Mouse (Mus musculus): ENCODE results near the gene Slc16a8. TPM values are rescaled to one million over a fixed set of nuclear protein-coding genes. Genes with fewer than 3 reads are reported as not detected.
A peak's percentile ranks its signal among the peaks of the same experiment; 100 is the strongest.

Slc16a8 gene
- total RNA-seq (2017) = not detected in 2 replicates

DNA sequence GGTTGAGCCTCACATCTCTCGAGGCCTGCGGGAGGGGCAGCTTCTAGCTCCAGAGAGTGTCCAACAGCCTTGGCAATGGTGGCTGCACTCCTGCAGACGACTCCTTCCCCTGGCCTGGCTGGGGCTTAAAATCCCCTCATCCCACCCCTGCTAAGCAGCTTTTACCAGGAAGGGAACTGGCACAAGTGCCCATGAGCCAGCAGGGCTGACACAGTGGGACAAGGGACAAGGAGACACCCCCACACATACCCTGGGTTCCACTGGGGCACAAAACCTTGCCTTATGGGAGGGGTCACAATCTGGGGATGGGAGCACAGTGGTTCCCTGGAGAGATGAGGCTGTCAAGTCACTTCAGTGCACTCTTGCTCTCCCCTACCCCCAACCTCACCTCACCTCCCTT lies at the start of gene Slc16a8:
Slc16a8 (minus strand) TSS at position 101 of the 400 bp plus-strand sequence.
- ATAC-seq (replicated peaks; ENCODE audit: low read depth, poor library complexity, severe bottlenecking) = no peak

DNA sequence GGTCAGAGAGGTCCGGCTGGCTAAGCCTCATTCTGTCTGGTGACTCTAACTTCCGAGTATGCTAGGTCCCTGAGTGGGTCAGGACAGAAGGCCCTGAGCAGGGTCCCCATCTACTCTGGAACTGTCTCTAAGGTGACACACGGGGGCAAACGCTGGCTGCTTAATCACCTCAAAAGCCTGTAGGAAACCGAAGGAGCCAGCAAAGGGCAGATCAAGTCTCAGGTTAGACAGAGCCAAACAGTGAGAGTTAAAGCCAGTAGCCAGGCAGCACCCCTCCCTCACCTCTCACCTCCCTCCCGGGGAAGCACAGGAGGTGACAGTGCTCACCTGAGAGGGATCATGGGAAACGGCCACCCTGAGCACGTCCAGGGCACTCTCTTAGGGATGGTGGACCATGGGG lies 49.2 kb upstream of the Slc16a8 start:
- no peak for ATAC-seq (replicated peaks; ENCODE audit: low read depth, poor library complexity, severe bottlenecking)

GRCm38 (mm10) chr15:79299563-79300155 lies 45.1 kb upstream of the Slc16a8 start:
- no peak for ATAC-seq (replicated peaks; ENCODE audit: low read depth, poor library complexity, severe bottlenecking)

DNA sequence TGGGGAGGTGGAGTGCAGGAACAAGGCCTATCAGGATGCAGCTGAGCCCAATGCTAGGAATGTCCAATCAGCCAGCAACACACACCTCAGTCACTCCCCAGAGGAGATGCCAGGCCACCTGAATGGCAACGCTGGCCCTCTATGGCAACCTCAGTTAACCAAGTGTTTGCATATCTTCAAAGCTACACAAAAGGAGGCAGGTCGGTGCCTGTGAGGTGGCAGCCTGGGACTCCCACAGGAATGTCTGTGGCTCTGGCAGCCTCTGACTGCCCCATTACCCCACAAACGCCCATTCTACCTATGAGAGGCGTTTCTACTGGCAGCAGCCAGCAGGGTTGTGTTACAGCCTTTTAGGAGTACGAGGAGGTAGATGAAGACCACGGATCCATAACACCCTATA lies 44.0 kb upstream of the Slc16a8 start:
- no peak for ATAC-seq (replicated peaks; ENCODE audit: low read depth, poor library complexity, severe bottlenecking)

GRCm38 (mm10) chr15:79292779-79293178 lies 38.2 kb upstream of the Slc16a8 start:
- no peak for ATAC-seq (replicated peaks; ENCODE audit: low read depth, poor library complexity, severe bottlenecking)

GRCm38 (mm10) chr15:79290340-79290739 lies 35.8 kb upstream of the Slc16a8 start:
- no peak for ATAC-seq (replicated peaks; ENCODE audit: low read depth, poor library complexity, severe bottlenecking)

GRCm38 (mm10) chr15:79289441-79289840 lies 34.9 kb upstream of the Slc16a8 start:
- no peak for ATAC-seq (replicated peaks; ENCODE audit: low read depth, poor library complexity, severe bottlenecking)

GRCm38 (mm10) chr15:79288387-79288786 lies 33.8 kb upstream of the Slc16a8 start:
- ATAC-seq (replicated peaks; ENCODE audit: low read depth, poor library complexity, severe bottlenecking) = no peak

- ATAC-seq (replicated peaks; ENCODE audit: low read depth, poor library complexity, severe bottlenecking) = no peak
These were observed 32.5 kb upstream of the Slc16a8 start for GRCm38 (mm10) chr15:79287091-79287490.

DNA sequence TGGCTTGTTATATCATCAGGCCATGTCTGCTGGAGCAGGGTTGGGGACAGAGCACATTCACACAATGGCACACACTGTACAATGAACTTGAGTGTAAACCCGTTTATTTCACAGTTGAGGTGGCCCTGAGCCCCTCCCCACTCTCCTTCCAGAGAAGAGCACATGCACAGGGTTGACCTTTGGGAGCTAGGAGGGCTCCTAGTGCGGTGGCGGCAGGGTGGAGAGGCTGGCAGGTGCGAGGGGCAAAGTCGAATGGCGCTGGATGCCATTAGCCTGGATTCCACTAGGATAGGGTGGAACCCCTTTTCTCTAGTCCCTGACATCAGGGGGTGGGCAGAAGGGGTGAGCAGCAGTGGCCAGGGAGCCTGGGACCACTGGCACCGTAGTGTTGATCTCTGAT lies 31.6 kb upstream of the Slc16a8 start:
- no peak for ATAC-seq (replicated peaks; ENCODE audit: low read depth, poor library complexity, severe bottlenecking)

GRCm38 (mm10) chr15:79285399-79285798 lies 30.8 kb upstream of the Slc16a8 start, which contains the start of gene Baiap2l2:
Baiap2l2 (minus strand) TSS chr15:79285537.
- ATAC-seq (replicated peaks; ENCODE audit: low read depth, poor library complexity, severe bottlenecking) = no peak

GRCm38 (mm10) chr15:79283371-79283770 lies 28.8 kb upstream of the Slc16a8 start:
- no peak for ATAC-seq (replicated peaks; ENCODE audit: low read depth, poor library complexity, severe bottlenecking)

DNA sequence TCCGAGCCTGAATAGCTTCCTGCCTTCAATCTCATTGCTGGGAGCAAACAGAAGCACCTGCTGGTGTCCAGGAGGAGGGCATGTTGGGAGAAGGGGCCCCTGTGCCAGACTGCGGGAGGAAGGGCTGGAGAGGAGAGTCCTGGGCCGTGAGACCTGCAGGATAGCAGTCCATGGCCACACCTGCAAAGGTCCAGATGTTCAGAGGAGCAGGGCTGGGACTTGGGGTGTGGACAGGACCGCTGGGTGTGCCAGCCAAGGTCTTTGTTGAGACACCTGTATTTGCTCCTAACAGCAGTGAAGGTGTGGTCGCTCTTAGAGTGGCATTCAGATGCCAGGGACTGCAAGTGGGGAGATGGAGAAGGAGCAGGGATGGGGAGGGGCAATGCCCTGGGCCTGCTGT lies 27.9 kb upstream of the Slc16a8 start:
- no peak for ATAC-seq (replicated peaks; ENCODE audit: low read depth, poor library complexity, severe bottlenecking)

DNA sequence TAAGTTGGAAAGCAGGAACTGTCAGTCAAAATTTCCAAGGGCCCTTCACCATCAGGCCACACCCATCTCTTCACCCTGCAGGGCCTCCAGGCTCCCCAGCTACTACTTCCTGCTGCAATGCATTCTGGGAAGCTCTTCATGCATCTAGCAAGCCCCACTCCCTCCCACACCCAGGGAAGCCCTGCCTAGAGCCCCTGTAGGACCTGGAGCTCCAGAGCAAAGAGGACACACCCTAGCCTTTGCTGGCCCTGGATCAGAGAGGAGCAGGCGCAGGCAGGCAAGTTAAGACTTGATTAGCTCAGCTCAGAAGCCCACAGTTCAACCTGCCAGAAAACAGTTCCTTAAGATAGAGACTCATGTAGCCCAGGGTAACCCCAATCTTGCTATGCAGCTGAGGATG lies 26.8 kb upstream of the Slc16a8 start:
- peak; percentile 81 for ATAC-seq (replicated peaks; ENCODE audit: low read depth, poor library complexity, severe bottlenecking)

- no peak for ATAC-seq (replicated peaks; ENCODE audit: low read depth, poor library complexity, severe bottlenecking)
These were observed 26.3 kb upstream of the Slc16a8 start for GRCm38 (mm10) chr15:79280850-79281249.

DNA sequence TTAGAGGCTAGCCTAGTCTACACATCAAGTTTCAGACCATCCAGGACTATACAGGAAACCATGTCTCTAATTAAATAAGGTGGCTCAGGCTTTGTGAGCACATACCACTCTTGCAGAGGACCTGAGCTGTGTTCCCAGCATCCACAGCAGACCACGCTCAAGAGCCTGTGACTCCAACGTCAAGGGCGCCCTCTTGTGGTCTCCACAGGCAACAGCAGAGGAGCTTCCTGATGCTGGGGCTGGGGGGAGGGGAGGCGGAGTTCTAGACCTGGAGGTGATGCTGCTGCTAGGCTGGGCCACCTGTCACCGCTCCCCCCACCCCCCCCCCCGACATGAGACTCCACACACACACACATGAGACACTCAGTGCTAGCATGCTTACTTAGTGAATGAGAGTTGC lies 25.6 kb upstream of the Slc16a8 start:
- ATAC-seq (replicated peaks; ENCODE audit: low read depth, poor library complexity, severe bottlenecking) = peak; percentile 27; the same call in 1 of the 2 replicates

DNA sequence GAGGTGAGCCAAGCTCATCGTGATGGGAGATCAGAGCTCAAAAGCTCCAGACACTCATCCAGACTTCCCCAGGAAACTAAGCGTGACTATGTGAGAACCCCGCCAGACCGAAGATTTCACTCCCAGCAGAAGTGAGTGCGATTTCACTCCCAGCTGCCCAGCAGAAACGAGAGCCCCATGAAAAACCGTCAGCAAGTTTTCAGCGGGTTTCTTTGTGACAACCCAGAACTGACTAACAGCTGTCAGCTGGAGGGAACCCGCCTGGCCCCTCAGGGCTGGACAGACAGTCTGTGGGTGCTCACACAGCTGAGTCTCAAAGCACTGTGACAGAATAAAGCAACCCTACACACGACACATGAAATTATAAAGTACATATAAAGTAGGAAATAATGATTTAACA lies 23.2 kb upstream of the Slc16a8 start:
- ATAC-seq (replicated peaks; ENCODE audit: low read depth, poor library complexity, severe bottlenecking) = no peak

GRCm38 (mm10) chr15:79273020-79273419 lies 18.5 kb upstream of the Slc16a8 start:
- ATAC-seq (replicated peaks; ENCODE audit: low read depth, poor library complexity, severe bottlenecking) = no peak

DNA sequence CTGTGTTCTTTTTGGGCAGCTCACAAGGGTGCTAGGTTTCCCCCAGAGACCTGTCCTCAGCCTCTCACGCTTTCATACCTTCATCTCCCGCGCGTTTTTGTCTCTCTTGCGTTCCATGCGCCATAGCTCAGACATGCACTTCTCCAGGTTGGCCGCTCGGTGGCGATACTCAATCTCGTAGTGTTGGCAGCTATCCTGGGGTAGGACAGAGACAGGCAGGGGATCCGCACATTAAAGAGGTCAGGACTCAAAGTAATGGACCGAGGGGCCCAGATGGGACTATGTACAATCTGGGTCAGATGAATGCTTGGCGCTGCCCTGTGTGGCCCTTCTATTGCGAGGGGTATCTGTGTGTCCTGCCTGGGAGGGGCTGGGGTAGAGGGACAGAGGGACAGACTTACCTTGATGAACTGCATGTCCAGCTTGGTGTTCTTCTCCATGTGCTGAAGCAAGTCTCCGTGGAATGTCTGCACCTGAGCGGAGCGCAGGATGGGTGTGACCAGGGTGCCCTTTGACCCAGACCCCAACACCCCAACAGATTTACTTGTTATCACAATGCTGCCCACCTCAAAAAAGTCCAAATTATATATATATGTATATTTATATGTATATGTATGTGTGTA lies 16.7 kb upstream of the Slc16a8 start:
- ATAC-seq (replicated peaks; ENCODE audit: low read depth, poor library complexity, severe bottlenecking) = peak; percentile 80

GRCm38 (mm10) chr15:79270317-79271123 lies 16.0 kb upstream of the Slc16a8 start:
- peak; percentile 92 for ATAC-seq (replicated peaks; ENCODE audit: low read depth, poor library complexity, severe bottlenecking)

DNA sequence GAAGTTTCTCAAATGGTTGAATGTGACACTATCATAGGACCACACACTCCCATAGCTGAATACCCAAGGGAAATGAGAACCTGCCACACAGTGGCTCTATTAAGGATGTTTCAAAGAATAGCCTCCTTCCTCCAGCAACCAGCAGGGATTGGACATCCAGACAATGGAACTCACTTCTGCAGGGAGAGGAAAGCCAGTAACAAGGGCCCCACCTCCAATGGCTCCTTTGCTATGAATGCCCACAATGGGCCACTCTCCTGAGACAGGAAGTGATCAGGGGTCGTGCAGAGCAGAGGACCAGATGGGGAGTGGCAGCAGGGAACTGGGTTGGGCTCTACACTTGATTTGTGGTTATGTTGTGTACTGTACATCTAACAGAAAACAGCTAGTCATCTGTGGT lies 14.0 kb upstream of the Slc16a8 start:
- no peak for ATAC-seq (replicated peaks; ENCODE audit: low read depth, poor library complexity, severe bottlenecking)

Measured in common myeloid progenitor, adult 5-6 weeks (primary cell).